Mouse (Mus musculus) fat pad, adult 2 months (tissue): ENCODE measurements at regions not wholly inside any gene's neighbourhood (a gene's known extent, or its start where the extent isn't known, plus 50 kb on each side); places are given as distances from the start of the nearest gene placed in this dataset.

Source experiments
- DNase-seq: peaks from one replicate; pipeline ENCODE4 v3.0.0-alpha.2; 2011; ENCODE audit warnings: low read depth, low spot score; ENCODE audit errors: extremely low read depth

DNA sequence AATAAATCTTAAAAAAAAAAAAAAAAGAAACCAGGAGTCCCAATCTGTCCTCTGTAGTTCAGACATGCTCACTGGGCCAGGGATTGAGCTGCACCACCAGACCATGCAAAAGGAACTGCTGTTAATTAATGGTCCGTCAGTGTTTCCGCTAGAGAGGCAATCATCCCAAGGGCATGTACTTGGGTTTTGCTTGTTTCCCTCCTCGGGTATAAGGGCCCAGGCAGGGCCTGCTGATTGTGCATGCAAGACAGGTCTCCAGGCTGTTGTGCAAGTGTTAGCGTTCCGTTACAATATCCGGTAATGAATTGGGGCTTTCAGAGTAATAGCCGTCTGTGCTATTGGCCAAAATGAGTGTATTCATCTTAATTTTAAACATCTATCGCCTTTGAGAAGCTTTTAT is 83.1 kb upstream of the Zfp618 start:
- DNase-seq = no peak

- DNase-seq = no peak
Measured at GRCm38 (mm10) chr4:62888736-62889135, 76.6 kb upstream of the Zfp618 start.

GRCm38 (mm10) chr4:62889708-62890107 is 75.7 kb upstream of the Zfp618 start:
- DNase-seq = no peak

DNA sequence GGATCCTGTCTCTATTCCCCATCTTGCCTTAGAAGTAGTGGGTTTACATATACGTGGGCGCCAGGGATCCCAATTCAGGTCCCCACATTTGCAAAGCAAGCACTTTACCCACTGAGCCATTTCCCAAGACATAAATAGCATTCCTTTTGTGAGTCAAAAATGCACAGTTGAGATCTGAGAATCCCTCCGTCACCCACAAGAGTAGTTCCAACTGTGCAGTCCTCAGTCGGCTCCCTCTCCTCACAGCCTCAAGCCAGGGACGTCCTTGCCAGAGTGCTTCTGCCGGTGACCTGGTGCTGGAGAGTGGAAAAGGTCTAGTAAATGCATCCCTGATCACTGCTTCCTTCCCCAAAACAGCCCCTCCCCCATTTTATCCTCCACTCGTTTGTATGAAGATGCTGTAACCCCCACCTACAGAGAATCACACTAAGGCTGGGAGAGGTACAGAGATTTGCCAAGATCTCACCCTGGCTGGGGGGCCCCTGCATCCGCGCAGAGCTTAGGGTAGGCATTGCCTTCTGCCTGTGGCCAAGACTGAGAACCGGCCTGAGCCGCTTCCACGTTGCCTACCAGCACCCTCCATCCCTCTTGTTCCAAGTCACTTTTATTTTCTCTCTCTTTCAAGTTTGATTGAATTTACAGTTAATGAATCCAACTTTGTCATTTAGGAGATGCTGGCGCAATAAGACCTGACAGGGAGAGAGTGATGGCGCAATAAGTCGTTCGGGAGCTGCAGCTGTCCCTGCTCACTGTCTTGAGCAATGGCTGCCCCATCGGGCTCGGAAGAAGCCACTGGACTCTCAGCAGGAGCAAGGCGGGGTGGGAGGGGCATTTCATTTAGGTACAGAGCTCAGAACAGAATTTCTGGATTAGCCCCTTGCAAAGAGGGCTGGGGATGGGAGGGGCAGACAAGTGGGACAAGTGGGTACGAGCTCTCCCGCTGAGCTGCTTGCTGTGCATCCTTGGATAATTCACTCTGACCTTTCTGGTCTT is 74.5 kb upstream of the Zfp618 start:
- DNase-seq = no peak

DNA sequence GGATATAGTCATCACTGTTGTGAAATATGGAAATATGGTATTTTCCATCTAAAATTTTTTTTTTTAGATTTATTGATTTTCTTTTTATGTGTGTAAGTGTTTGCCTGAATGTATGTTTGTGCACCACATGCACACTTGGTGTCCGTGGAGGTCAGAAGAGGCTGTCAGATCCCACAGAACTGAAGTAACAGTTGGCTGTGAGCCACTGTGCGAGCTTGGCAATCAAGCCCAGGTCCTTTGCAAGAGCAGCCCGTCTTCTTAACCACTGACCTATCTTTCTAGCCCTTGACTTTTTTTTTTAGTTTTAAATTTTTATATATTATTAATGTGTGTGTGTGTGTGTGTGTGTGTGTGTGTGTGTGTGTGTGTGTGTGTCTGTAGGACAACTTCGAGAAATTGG is 52.5 kb upstream of the Zfp618 start:
- no peak for DNase-seq
